8 mouse cellular contexts compared by ENCODE assay signal in genomic region chr6:42692517-42693190, GRCm38 (mm10). TPM values are rescaled to one million over a fixed set of nuclear protein-coding genes. Genes with fewer than 3 reads are reported as not detected.
DNase-seq lines count a peak whose midpoint lies in the region; ATAC-seq and TF ChIP-seq lines count a peak whose summit lies in the region.

No protein-coding gene starts in this region.

- H3K4me3 ChIP-seq in layer of hippocampus, adult 2 months, result peak overlapping the region; percentile 93
- peak overlapping the region; percentile 63 for H3K4me3 ChIP-seq in liver, postnatal 0 days (ENCODE audit: low read depth, low read length)
- peak overlapping the region; percentile 69 for H3K4me3 ChIP-seq in neural tube, embryonic 15.5 days (replicated peaks)

- no peaks in the 10 kb centered on the region for H3K4me1 ChIP-seq in liver, postnatal 0 days (ENCODE audit: insufficient read depth)
- peaks cover 33% of the 10 kb centered on the region for H3K4me1 ChIP-seq in neural tube, embryonic 15.5 days

- no peaks in the 10 kb centered on the region for H3K9me3 ChIP-seq in liver, postnatal 0 days (ENCODE audit: low read length)
- no peaks in the 10 kb centered on the region for H3K9me3 ChIP-seq in neural tube, embryonic 15.5 days (replicated peaks)

- WGBS in liver, postnatal 0 days (ENCODE audit: insufficient replicate concordance), result under 1% methylated on average over 32 of the region's 32 CpGs
- under 1% methylated on average over 32 of the region's 32 CpGs for WGBS in neural tube, embryonic 15.5 days

- peak overlapping the region; percentile 97 for H3K27ac ChIP-seq in layer of hippocampus, adult 2 months
- H3K27ac ChIP-seq in liver, postnatal 0 days (ENCODE audit: low read depth), result peak overlapping the region; percentile 61
- H3K27ac ChIP-seq in neural tube, embryonic 15.5 days (replicated peaks), result peak overlapping the region; percentile 96

- no peaks in the 10 kb centered on the region for H3K27me3 ChIP-seq in liver, postnatal 0 days (ENCODE audit: insufficient read depth, low read length)
- H3K27me3 ChIP-seq in neural tube, embryonic 15.5 days (replicated peaks), result no peaks in the 10 kb centered on the region

- no peaks in the 10 kb centered on the region for H3K36me3 ChIP-seq in liver, postnatal 0 days (replicated peaks; ENCODE audit: insufficient read depth, low read length)
- H3K36me3 ChIP-seq in neural tube, embryonic 15.5 days, result peaks cover 11% of the 10 kb centered on the region

- peak; percentile 94 for ATAC-seq in frontal cortex, adult (ENCODE audit: low TSS enrichment)
- peak; percentile 84 for ATAC-seq in liver, postnatal 0 days
- peak; percentile 93 for ATAC-seq in neural tube, embryonic 15.5 days (ENCODE audit: low FRiP score)

- peak; percentile 93 for DNase-seq in NIH3T3 (ENCODE audit: low read depth)
- peak; percentile 87 for DNase-seq in cerebellum, adult 9-10 months
- peak; percentile 87 for DNase-seq in heart, postnatal 4 days
- DNase-seq in layer of hippocampus, adult 2 months (ENCODE audit: low spot score in 2 of 2), result peak; percentile 88 to 92
- peak; percentile 72 for DNase-seq in liver, postnatal 0 days
- peak; percentile 72 to 83 for DNase-seq in urinary bladder, postnatal 4 days (ENCODE audit: low spot score in 2 of 2)

- no peak for TF ChIP-seq EP300 in liver, postnatal 0 days (IDR thresholded peaks at IDR 0.05; ENCODE audit: low read depth)

- peak overlapping the region; percentile 69 for H3K9ac ChIP-seq in liver, postnatal 0 days (replicated peaks)
- peak overlapping the region; percentile 93 for H3K9ac ChIP-seq in neural tube, embryonic 15.5 days (replicated peaks)

- H3K4me2 ChIP-seq in liver, postnatal 0 days (ENCODE audit: low read depth, low read length), result peak overlapping the region; percentile 91
- H3K4me2 ChIP-seq in neural tube, embryonic 15.5 days, result peak overlapping the region; percentile 60

- no peak for TF ChIP-seq CTCF in layer of hippocampus, adult 2 months (conservative IDR thresholded peaks at IDR 0.05)
- no peak for TF ChIP-seq CTCF in liver, postnatal 0 days (IDR thresholded peaks at IDR 0.05; ENCODE audit: low read depth)

RNA-seq across cellular contexts. Expression of gene Tcaf1, which starts 17.2 kb away (rescaled TPM):
- total RNA-seq in heart, postnatal 4 days (2021), result 10 to 100 TPM; 36.6 to 38.4 TPM
- 100 to 1,000 TPM; 215 to 221 TPM for total RNA-seq in layer of hippocampus, adult 2 months (2021)
- polyA plus RNA-seq in liver, postnatal 0 days (2015; fragmentation: Nextera tagmentation; extraction: Ambion mirVana), result 3.8 and 4.7 TPM in 2 replicates
- polyA plus RNA-seq in neural tube, embryonic 15.5 days (2015; fragmentation: Nextera tagmentation; extraction: Ambion mirVana), result 188 and 215 TPM in 2 replicates

RNA-seq across cellular contexts. Expression of gene Olfr453, which starts 46.5 kb away (rescaled TPM):
- total RNA-seq in heart, postnatal 4 days (2021), result not detected
- total RNA-seq in layer of hippocampus, adult 2 months (2021), result not detected
- not detected in 2 replicates for polyA plus RNA-seq in liver, postnatal 0 days (2015; fragmentation: Nextera tagmentation; extraction: Ambion mirVana)
- polyA plus RNA-seq in neural tube, embryonic 15.5 days (2015; fragmentation: Nextera tagmentation; extraction: Ambion mirVana), result not detected in 2 replicates

RNA-seq across cellular contexts. Expression of gene Tcaf2, which starts 47.6 kb away (rescaled TPM):
- total RNA-seq in heart, postnatal 4 days (2021), result 1 to 10 TPM; 4.2 to 5.3 TPM
- under 1 TPM; 0.49 to 0.87 TPM for total RNA-seq in layer of hippocampus, adult 2 months (2021)
- polyA plus RNA-seq in liver, postnatal 0 days (2015; fragmentation: Nextera tagmentation; extraction: Ambion mirVana), result 0.11 and 0.12 TPM in 2 replicates
- polyA plus RNA-seq in neural tube, embryonic 15.5 days (2015; fragmentation: Nextera tagmentation; extraction: Ambion mirVana), result 2.6 and 4.2 TPM in 2 replicates

Comparison
In these comparisons a context has a peak if more than half of its experiments do, and no peak if none do; other contexts are left out.
1. Peak in every context shown above with its lines: DNase-seq, ATAC-seq, H3K4me3 ChIP-seq and H3K27ac ChIP-seq.
2. RNA of gene Tcaf1, which starts 17.2 kb away (total RNA-seq): 215 to 221 TPM in layer of hippocampus, adult 2 months; 36.6 to 38.4 TPM in heart, postnatal 4 days; every median in the first group is over 4 times any median in the second.